Mouse (Mus musculus) midbrain, embryonic 12.5 days (tissue): ENCODE measurements around the gene Enkur. TPM values are rescaled to one million over a fixed set of nuclear protein-coding genes. Genes with fewer than 3 reads are reported as not detected.

Experiments used
- ATAC-seq: fragments of 200-750 bp; cut with Nextera tagmentation; 2 replicates; pipeline ENCODE4 v1.8.0; 2017; ENCODE audit warnings: low read depth, moderate TSS enrichment, moderate library complexity; ENCODE audit not compliant: low FRiP score
- H3K27ac ChIP-seq: fragments of 300-500 bp; sonication (generic); replicated peaks from 2 replicates; pipeline ENCODE4 v1.5.1; 2016; ENCODE audit warnings: mild to moderate bottlenecking
- H3K27me3 ChIP-seq: fragments of 300-500 bp; sonication (generic); 2 replicates; pipeline ENCODE4 v1.6.1; 2016; ENCODE audit warnings: mild to moderate bottlenecking
- H3K36me3 ChIP-seq: fragments of 300-500 bp; sonication (generic); 2 replicates; pipeline ENCODE4 v1.6.1; 2016
- H3K4me1 ChIP-seq: fragments of 300-500 bp; sonication (generic); 2 replicates; pipeline ENCODE4 v1.6.1; 2016
- H3K4me2 ChIP-seq: fragments of 300-500 bp; sonication (generic); replicated peaks from 2 replicates; pipeline ENCODE4 v1.6.1; 2016; ENCODE audit warnings: mild to moderate bottlenecking, moderate library complexity
- H3K4me3 ChIP-seq: fragments of 300-500 bp; sonication (generic); 2 replicates; pipeline ENCODE4 v1.5.1; 2016; ENCODE audit warnings: mild to moderate bottlenecking
- H3K9ac ChIP-seq: fragments of 300-500 bp; sonication (generic); replicated peaks from 2 replicates; pipeline ENCODE4 v1.6.1; 2016; ENCODE audit warnings: mild to moderate bottlenecking, moderate library complexity
- H3K9me3 ChIP-seq: fragments of 300-500 bp; sonication (generic); 2 replicates; pipeline ENCODE4 v1.6.1; 2016; ENCODE audit warnings: mild to moderate bottlenecking
- WGBS: fragments of 180-500 bp; shearing (Covaris S2); methylation state at CpG from one replicate; pipeline ENCODE4 v1.1.7; 2016; 5-methylcytosine and 5-hydroxymethylcytosine counted together
- polyA plus RNA-seq: library from polyadenylated mRNA; unstranded; fragments of >200 nt; fragmentation: Nextera tagmentation; extraction: Ambion mirVana; gene quantifications from 2 replicates; pipeline ENCODE4 v1.2.1, GENCODE M21; 2016

Enkur gene
- polyA plus RNA-seq, 1 experiment from 2014 or later, result 1.2 TPM

DNA sequence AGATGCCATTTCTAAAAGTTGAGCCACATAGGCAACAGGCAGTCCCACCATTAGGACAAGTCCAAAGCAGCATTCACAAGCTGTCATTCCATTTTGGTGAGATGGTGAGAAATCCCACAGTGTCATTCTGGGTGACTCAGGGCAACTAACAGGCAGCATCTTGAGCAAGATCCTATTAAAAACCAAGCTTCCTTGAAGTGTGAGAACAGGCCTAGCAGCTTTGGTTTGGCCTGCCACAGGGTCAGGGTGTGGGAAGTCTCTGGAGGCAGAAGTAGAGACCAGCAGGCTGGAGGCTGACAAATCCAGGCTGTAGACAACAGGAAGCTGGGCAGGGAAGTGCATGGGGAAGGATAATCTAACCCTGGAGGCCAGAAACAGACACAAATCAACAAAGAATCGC, 22.4 kb downstream of the Enkur start:
- H3K9ac ChIP-seq, result no peak overlapping the region
- no peak overlapping the region for H3K27ac ChIP-seq
- no peak for ATAC-seq
- H3K4me1 ChIP-seq, result no peaks in the 10 kb centered on the region
- H3K9me3 ChIP-seq, result no peaks in the 10 kb centered on the region
- WGBS, result 90% methylated on average over 1 of the region's 1 CpGs
- H3K4me3 ChIP-seq, result no peak overlapping the region
- no peaks in the 10 kb centered on the region for H3K27me3 ChIP-seq
- no peaks in the 10 kb centered on the region for H3K36me3 ChIP-seq
- H3K4me2 ChIP-seq, result no peak overlapping the region

DNA sequence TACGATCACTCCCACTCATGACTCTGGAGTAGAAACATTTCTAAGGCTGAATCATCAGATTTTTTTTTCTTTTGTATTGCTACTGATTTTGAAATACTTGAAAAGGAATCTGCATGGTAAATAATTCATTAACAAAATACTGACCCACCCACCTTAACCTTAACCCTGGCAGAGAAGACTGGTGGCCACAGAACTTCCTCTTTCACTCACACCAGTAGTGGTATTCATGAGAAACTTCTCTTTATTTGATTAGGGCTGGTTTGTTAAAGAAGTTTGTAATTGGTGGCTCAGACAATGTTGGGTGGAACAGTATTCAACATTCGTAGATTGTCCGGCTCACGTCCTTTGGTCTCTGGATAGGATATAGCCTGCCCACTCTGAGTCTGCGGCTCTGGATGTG, 26.0 kb downstream of the Enkur start:
- Histone ChIP-seq H3K27me3 (no peaks in the 10 kb centered on the region), H3K9me3 (no peaks in the 10 kb centered on the region), H3K9ac (no peak overlapping the region), H3K36me3 (no peaks in the 10 kb centered on the region), H3K4me3 (no peak overlapping the region), H3K4me1 (no peaks in the 10 kb centered on the region), H3K4me2 (no peak overlapping the region), H3K27ac (no peak overlapping the region)
- 95% methylated on average over 5 of the region's 5 CpGs for WGBS
- no peak for ATAC-seq

DNA sequence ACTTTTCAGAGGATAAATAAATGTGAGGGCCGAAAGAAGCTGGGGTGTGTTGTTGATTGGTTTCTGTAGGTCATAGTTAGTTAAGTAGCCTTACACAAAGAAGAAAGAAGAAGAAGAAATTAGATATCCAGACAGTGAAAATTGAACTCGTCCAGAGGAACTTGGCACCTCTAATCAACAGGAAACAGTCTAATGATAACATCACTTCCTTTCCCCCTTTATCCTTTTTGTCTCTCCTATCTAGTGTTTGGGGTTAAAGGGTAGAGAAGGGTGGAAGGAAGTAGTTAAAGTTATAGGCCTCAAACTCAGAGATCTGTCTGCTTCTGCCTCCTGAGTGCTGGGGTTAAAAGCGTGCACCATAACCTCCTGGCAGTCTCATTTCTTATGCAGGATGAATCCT, 32.4 kb downstream of the Enkur start:
- no peak overlapping the region for H3K4me3 ChIP-seq
- no peaks in the 10 kb centered on the region for H3K36me3 ChIP-seq
- WGBS, result 84% methylated on average over 3 of the region's 3 CpGs
- H3K27ac ChIP-seq, result no peak overlapping the region
- H3K4me2 ChIP-seq, result no peak overlapping the region
- no peak overlapping the region for H3K9ac ChIP-seq
- H3K27me3 ChIP-seq, result no peaks in the 10 kb centered on the region
- no peaks in the 10 kb centered on the region for H3K4me1 ChIP-seq
- no peak for ATAC-seq
- no peaks in the 10 kb centered on the region for H3K9me3 ChIP-seq

DNA sequence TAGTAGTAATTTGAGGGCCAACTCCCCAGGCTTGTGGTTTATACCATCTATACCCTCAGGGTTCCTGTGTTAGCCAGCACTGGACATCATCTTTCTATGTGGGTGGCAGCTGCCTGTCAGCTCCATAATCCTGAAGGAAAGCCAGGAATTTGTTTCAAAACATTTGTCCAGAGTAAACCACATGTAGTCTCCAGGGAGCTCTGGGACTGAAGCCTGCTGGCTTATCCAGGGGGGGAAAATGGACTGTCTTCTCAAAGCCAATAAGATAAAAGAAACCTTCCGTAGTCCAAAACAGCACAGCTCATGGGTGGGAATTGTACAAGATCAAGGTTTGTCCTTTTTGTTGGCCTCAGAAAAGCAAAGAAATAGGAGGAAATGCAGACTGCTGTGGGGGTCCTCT, 37.2 kb downstream of the Enkur start:
- 88% methylated on average over 1 of the region's 1 CpGs for WGBS
- no peaks in the 10 kb centered on the region for H3K4me1 ChIP-seq

DNA sequence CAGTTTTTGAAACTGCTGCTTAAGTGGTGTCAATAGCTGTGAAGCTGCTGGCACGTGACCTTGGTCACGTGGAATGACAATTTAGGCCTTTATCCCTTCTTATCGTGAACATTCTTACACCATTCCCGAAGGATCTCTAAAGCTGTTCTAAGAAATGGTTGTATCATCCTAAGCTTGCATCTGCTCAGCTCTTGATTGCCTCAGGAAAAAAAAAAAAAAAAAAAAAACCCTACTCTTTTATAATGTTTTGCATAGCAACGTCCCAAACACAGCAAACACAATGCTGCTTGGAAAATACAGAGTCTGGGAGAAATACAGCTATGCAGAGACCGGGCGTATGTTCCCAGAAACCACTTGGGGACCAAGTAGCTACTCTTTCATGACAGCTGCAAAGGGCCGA, 40.9 kb downstream of the Enkur start:
- H3K36me3 ChIP-seq, result no peaks in the 10 kb centered on the region
- no peak overlapping the region for H3K9ac ChIP-seq
- no peak overlapping the region for H3K4me2 ChIP-seq
- 75% methylated on average over 8 of the region's 8 CpGs for WGBS
- no peak overlapping the region for H3K4me3 ChIP-seq
- H3K9me3 ChIP-seq, result no peaks in the 10 kb centered on the region
- ATAC-seq, result no peak
- no peaks in the 10 kb centered on the region for H3K27me3 ChIP-seq
- no peaks in the 10 kb centered on the region for H3K4me1 ChIP-seq
- no peak overlapping the region for H3K27ac ChIP-seq

More for the DNA sequence above, 37.2 kb downstream of the Enkur start:
- Histone ChIP-seq H3K27me3 (no peaks in the 10 kb centered on the region), H3K4me2 (no peak overlapping the region), H3K4me3 (no peak overlapping the region), H3K9ac (no peak overlapping the region), H3K27ac (no peak overlapping the region), H3K9me3 (no peaks in the 10 kb centered on the region), H3K36me3 (no peaks in the 10 kb centered on the region)
- ATAC-seq, result no peak

DNA sequence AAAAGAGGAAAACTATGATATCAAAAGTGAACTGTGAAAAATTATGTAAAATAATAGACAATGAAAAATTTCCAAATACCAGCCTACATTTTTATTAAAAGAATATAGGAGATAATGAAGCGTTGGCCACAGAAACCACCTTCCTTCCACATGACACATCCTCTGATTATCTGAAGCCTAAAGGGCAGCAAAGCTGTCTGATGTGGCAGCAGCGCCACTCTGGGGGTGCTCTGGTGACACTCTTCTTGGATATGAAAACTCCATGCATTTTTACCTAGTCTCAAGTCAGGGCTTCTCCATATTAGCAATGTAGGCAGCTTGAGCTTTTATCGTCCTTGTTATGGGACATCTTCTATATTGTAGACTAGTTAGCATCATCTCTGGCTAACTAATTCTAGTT, 51.7 kb downstream of the Enkur start:
- Histone ChIP-seq H3K9me3 (no peaks in the 10 kb centered on the region), H3K27ac (no peak overlapping the region), H3K4me1 (peaks cover 1% of the 10 kb centered on the region; the same call in 1 of the 2 replicates), H3K36me3 (no peaks in the 10 kb centered on the region), H3K4me3 (no peak overlapping the region), H3K4me2 (no peak overlapping the region), H3K27me3 (no peaks in the 10 kb centered on the region), H3K9ac (no peak overlapping the region)
- ATAC-seq, result no peak
- 91% methylated on average over 3 of the region's 3 CpGs for WGBS

DNA sequence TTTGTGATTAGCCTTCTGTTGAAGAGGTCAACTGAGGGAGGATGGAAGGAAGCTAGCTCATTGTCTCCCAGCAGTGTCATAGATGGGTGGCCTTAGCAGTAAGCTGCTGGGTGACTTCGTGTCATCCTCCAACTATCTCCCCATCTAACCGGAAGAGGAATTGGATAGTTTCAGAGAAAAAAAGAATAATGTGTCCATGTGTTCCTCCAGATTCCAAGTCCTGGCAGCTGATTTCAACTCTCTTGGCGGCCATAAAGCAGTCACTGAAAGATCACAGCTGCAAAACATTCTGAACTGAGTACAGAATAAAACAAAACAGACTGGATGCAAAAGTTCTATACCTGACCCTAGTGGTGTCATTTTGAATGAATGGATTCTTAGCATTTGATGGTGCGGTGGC, 58.0 kb downstream of the Enkur start:
- Histone ChIP-seq H3K9me3 (no peaks in the 10 kb centered on the region), H3K4me1 (peaks cover 9% of the 10 kb centered on the region), H3K9ac (no peak overlapping the region), H3K4me3 (no peak overlapping the region), H3K27ac (no peak overlapping the region), H3K27me3 (no peaks in the 10 kb centered on the region), H3K36me3 (no peaks in the 10 kb centered on the region), H3K4me2 (no peak overlapping the region)
- 88% methylated on average over 4 of the region's 4 CpGs for WGBS
- no peak for ATAC-seq

DNA sequence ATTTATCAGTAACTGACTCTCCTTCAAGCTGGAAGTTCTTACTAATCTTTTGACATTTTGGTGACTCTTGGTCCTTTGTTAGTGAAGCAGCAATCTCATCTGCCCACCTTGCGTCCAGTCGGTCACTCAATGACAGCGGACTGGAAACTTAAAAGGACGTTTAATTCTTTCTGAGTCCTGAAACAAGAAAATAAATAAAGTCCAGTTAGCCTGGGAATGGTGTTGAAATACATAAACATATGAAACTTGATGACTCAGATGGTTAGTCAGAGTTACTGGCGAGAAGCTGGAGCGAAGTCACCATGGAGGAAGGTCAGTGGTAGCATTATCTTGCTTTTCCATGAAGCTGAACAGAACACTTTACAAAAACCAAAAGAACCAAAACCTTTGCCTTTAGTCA, 58.7 kb downstream of the Enkur start:
- ATAC-seq, result no peak
- H3K27me3 ChIP-seq, result no peaks in the 10 kb centered on the region
- H3K4me1 ChIP-seq, result peaks cover 15% of the 10 kb centered on the region
- H3K27ac ChIP-seq, result no peak overlapping the region
- H3K9ac ChIP-seq, result no peak overlapping the region
- no peak overlapping the region for H3K4me3 ChIP-seq
- 85% methylated on average over 6 of the region's 6 CpGs for WGBS
- no peak overlapping the region for H3K4me2 ChIP-seq
- no peaks in the 10 kb centered on the region for H3K36me3 ChIP-seq
- H3K9me3 ChIP-seq, result no peaks in the 10 kb centered on the region

DNA sequence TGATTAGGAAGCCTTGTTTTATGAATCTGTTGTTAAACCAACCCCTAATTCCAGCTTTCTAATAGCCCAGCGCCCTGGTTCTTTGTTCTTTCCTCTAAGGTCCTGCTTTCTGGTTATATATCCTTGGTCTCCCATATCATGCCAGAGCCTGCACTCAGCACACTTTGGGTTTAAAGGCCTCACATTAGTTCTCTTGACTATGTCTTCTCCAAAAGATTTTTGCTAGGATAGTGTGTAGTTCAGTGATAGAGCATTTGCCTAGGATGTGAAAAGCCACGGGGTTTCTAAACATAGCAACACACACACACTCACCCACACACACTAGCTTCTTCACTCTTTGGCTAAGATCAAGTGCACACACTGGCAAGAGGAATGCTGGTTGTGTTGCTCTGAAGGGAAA, 62.5 kb downstream of the Enkur start:
- Histone ChIP-seq H3K4me3 (peak overlapping the region; percentile 53), H3K36me3 (no peaks in the 10 kb centered on the region), H3K9ac (peak overlapping the region; percentile 79), H3K4me1 (peaks cover 20% of the 10 kb centered on the region), H3K9me3 (peaks cover 11% of the 10 kb centered on the region), H3K27me3 (no peaks in the 10 kb centered on the region), H3K27ac (peak overlapping the region; percentile 92), H3K4me2 (peak overlapping the region; percentile 88)
- WGBS, result 30% methylated on average over 2 of the region's 2 CpGs
- ATAC-seq, result peak; percentile 19

DNA sequence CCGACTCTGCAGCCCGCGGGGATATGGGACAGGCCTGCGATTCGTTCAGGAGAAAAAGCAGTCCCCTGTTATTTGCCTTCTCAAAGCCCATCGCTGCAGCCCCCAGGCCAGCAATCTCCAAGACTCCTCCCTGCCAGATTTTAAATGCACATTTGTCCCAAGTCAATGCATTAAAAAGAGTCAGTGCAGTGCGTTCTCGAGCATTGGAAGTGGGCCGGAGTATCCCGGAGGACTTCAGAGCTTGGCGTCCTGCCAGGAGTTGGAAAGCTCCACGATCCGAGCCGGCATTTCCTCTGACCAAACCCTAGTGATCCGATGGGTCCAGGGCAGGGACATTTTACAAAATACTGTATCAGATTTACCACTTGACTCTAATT, 63.0 kb downstream of the Enkur start:
- H3K27me3 ChIP-seq, result no peaks in the 10 kb centered on the region
- peak overlapping the region; percentile 88 for H3K4me2 ChIP-seq
- peak; percentile 75 for ATAC-seq
- no peaks in the 10 kb centered on the region for H3K36me3 ChIP-seq
- H3K4me1 ChIP-seq, result peaks cover 20% of the 10 kb centered on the region
- peak overlapping the region; percentile 92 for H3K27ac ChIP-seq
- H3K9me3 ChIP-seq, result peaks cover 11% of the 10 kb centered on the region
- peak overlapping the region; percentile 53 for H3K4me3 ChIP-seq
- peak overlapping the region; percentile 79 for H3K9ac ChIP-seq
- WGBS, result under 1% methylated on average over 14 of the region's 15 CpGs

DNA sequence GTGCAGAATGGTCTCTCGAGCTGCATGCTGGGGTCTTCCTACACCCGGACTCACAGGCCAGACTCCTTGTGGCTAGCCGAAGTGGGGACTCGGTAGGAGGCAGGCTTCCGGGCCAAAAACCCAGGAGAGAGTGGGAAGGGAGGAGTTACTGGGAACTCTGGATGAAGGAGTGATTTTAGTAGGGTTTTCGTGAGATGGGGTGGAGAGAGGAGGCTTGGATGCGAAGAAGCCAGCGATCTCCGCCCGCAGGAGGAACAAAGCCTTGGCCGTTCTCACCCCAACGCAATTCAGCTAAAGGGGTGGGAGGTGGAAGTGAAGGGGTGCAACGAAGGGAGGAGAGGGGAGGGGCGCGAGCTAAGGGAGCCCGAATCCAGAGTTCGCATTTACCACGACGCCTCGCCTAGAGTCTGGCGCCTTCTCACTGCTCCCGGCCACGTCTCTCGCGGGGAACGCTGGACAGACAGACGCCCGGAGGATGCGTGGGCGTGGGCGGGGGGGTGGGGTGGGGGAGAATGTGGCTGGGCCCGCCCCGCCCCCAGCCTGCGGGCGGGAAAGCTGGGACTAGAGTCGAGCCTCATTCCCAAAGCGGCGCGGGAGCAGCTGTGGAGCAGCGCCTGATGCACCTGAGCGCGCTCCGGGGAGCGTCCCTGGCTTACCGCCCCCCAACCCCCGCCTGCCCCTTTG, 63.5 kb downstream of the Enkur start:
- Histone ChIP-seq H3K36me3 (no peaks in the 10 kb centered on the region), H3K4me3 (peak overlapping the region; percentile 53), H3K9ac (peak overlapping the region; percentile 79), H3K4me1 (peaks cover 20% of the 10 kb centered on the region), H3K27me3 (no peaks in the 10 kb centered on the region), H3K9me3 (peaks cover 11% of the 10 kb centered on the region), H3K27ac (peak overlapping the region; percentile 92), H3K4me2 (peak overlapping the region; percentile 88)
- under 1% methylated on average over 29 of the region's 46 CpGs for WGBS
- ATAC-seq, result peak; percentile 89

DNA sequence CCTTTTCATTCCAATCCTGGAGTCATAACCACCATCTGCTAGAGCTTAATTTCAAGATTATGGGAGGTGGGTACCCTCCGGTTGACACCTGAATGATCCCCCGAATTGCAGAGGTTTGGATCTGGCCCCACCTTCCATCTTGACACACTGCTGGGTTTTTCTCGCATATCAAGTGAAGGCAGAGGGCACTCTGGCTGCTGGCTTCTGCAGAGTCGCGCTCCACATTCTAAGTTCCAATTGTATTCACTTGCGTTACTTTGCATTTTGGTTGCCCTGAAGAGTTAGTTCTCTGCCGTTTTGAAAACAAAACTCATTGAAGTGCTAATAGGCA, 64.0 kb downstream of the Enkur start:
- Histone ChIP-seq H3K27ac (peak overlapping the region; percentile 92), H3K4me3 (peak overlapping the region; percentile 53), H3K9ac (peak overlapping the region; percentile 79; the same call in 1 of the 2 replicates), H3K27me3 (no peaks in the 10 kb centered on the region), H3K9me3 (peaks cover 11% of the 10 kb centered on the region), H3K4me1 (peaks cover 20% of the 10 kb centered on the region), H3K4me2 (peak overlapping the region; percentile 88), H3K36me3 (no peaks in the 10 kb centered on the region)
- 11% methylated on average over 7 of the region's 7 CpGs for WGBS
- no peak; the same call in 1 of the 2 replicates for ATAC-seq
